Mouse (Mus musculus) C2C12 (cell line): ENCODE data around the gene Spdye4a. TPM values are rescaled to one million over a fixed set of nuclear protein-coding genes. Genes with fewer than 3 reads are reported as not detected.

Experiments used
- H3K27me3 ChIP-seq: one replicate; pipeline ENCODE4 v1.6.1; 2011; ENCODE audit not compliant: control insufficient read depth, insufficient read depth, insufficient read length
- H3K36me3 ChIP-seq: one replicate; pipeline ENCODE4 v1.6.1; 2011; ENCODE audit not compliant: control insufficient read depth, insufficient read depth
- H3K4me3 ChIP-seq: one replicate; pipeline ENCODE4 v1.5.1; 2011; ENCODE audit warnings: mild to moderate bottlenecking, control low read depth; ENCODE audit not compliant: poor library complexity, insufficient read depth, severe bottlenecking
- H3K79me2 ChIP-seq: one replicate; pipeline ENCODE4 v1.6.1; 2011; ENCODE audit not compliant: control insufficient read depth, insufficient read depth
- H3K79me3 ChIP-seq: one replicate; pipeline ENCODE4 v1.6.1; 2011; ENCODE audit warnings: low read depth, control low read depth
- H3ac ChIP-seq: one replicate; pipeline ENCODE3; 2011; ENCODE audit warnings: low read depth; ENCODE audit not compliant: control insufficient read depth, insufficient read length
- CEBPB ChIP-seq: IDR thresholded peaks from one replicate; pipeline ENCODE4 v1.6.1; 2011; ENCODE audit warnings: low read depth, mild to moderate bottlenecking, control low read depth, moderate library complexity
- CTCF ChIP-seq: IDR thresholded peaks from one replicate; pipeline ENCODE4 v1.5.1; 2011; ENCODE audit not compliant: control insufficient read depth, insufficient read depth, insufficient read length
- FOSL1 ChIP-seq: IDR thresholded peaks from one replicate; pipeline ENCODE4 v1.8.0; 2011; ENCODE audit warnings: mild to moderate bottlenecking, low read length; ENCODE audit not compliant: poor library complexity, insufficient read depth, severe bottlenecking
- MAX ChIP-seq: IDR thresholded peaks from one replicate; pipeline ENCODE4 v1.6.1; 2011; ENCODE audit warnings: mild to moderate bottlenecking, control low read depth
- MYOD1 ChIP-seq: IDR thresholded peaks from one replicate; pipeline ENCODE4 v1.6.1; 2011; ENCODE audit warnings: low read depth; ENCODE audit not compliant: control insufficient read depth, insufficient read length
- MYOG ChIP-seq: IDR thresholded peaks from one replicate; pipeline ENCODE4 v1.6.1; 2011; ENCODE audit not compliant: control insufficient read depth, insufficient read length; ENCODE audit errors: extremely low read depth
- USF1 ChIP-seq: IDR thresholded peaks from one replicate; pipeline ENCODE4 v1.6.1; 2011; ENCODE audit warnings: low read depth, mild to moderate bottlenecking, control low read depth, moderate library complexity
- polyA plus RNA-seq: library from polyadenylated mRNA; unstranded; fragments of >200 nt; fragmentation: generic; extraction: Trizol; gene quantifications from one replicate; pipeline ENCODE4 v1.2.1, GENCODE M21; 2012; ENCODE audit warnings: missing spikeins

The Spdye4a gene
- polyA plus RNA-seq, 1 experiment: not detected

DNA sequence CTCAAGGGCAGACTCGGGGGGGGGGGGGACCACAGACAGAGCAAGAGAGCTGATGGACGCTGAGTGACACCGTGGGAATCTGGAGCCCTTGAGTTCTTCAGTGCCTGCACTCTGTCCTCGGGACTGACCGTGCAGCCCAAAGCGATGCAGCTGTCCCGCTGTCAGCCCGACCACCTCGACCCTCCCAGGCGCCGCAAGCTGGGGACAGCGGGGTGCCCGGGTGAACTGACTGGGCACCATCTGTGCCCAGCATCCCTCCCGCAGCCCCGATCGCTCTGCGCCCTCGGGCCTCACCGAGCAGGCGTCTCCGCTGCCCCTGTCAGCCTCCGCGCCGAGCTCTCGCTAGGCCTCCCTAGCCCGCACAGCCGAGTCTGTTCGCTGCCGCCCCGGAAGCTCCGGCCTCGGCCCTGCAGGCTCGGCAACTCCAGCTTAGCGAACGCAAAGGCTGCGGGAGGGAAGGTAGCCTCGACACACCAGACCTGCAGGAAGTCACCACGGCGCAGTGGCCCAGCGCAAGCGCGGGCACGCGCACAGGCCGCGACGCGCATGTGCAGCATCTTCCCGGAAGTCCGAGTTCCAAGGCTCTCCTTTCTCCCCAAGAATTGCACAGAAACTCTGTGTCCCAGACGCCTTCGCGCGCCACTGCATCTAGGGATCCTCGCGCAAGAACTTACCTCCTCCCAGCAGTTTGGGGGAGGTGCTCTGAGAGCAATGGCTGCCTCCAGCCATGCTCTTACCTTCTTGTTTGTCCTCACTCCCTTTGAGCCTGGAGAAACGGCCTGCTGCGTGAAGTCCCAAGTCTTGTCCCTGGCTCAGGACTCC, 46.2 kb downstream of the Spdye4a start, which contains the start of the genes Rbak and Spdye4b:
TSS of gene Rbak (minus strand) at position 521 of the 822 bp plus-strand sequence.
TSS of gene Spdye4b (plus strand) at position 763 of the 822 bp plus-strand sequence.
- no peak for TF ChIP-seq USF1
- TF ChIP-seq MAX: peak; percentile 93
- peak within 1 kb of the TSS; percentile 55 for H3K4me3 ChIP-seq
- peaks cover 4% of the 10 kb centered on the region for H3K79me3 ChIP-seq
- H3K27me3 ChIP-seq: no peaks in the 10 kb centered on the region
- H3K79me2 ChIP-seq: no peaks in the 10 kb centered on the region
- peaks cover 19% of the 10 kb centered on the region for H3K36me3 ChIP-seq
- peak within 1 kb of the TSS; percentile 86 for H3ac ChIP-seq

DNA sequence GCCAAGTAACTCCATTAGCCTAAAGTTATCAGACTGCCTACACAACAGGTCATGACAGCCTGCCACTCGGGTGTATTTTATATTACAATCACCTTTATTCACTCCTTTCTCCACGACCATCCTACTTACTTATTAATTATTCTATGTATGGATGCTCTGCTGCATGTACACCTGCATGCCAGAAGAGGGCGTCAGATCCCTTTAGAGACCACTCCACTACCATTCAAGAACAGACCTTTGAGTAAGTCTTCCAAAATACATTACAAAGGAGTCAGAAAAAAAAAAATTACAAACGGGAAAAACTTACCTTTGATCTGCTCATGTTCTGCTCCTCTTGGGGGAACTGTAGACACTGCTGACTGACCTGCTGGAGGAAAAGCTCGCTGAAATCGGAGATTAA, 47.5 kb downstream of the Spdye4a start:
- TF ChIP-seq USF1: no peak
- no peaks in the 10 kb centered on the region for H3K27me3 ChIP-seq
- H3K4me3 ChIP-seq: no peak overlapping the region
- peaks cover 32% of the 10 kb centered on the region for H3K36me3 ChIP-seq
- no peak overlapping the region for H3ac ChIP-seq
- H3K79me2 ChIP-seq: no peaks in the 10 kb centered on the region
- peaks cover 4% of the 10 kb centered on the region for H3K79me3 ChIP-seq

DNA sequence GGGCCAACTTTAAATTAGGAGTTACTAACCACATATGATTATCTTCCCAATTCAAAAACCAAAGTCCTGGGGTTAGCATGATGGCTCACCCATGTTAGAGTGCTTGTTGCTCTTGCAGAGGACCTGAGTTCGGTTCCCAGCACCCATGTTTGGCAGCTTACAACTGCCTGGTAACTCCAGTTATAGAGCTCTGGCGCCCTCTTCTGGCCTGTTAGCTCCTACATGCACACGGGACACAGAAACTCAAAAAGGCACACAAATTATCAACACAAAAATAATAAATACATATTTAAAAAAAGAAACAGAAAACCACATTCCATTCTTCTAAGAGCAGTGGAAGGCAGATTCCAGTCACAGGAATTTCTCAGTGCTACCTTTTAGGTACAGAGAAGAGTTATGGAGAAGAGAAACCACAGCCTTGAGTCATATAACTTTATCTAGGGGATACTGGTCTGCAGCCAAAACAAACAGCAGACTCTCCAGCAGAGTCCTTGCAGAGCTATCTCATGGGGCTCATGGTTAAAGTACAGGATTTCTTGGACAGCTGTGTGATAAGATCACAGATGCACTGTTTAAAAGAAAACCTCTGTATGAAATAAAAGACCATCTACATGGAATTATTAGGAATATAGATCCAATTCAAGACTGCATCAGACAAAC, 49.0 kb downstream of the Spdye4a start:
- H3K27me3 ChIP-seq: no peaks in the 10 kb centered on the region
- H3K79me3 ChIP-seq: peaks cover 4% of the 10 kb centered on the region
- no peaks in the 10 kb centered on the region for H3K79me2 ChIP-seq
- H3K36me3 ChIP-seq: peaks cover 47% of the 10 kb centered on the region
- no peak overlapping the region for H3ac ChIP-seq
- H3K4me3 ChIP-seq: no peak overlapping the region
- no peak for TF ChIP-seq USF1
- no peak for TF ChIP-seq MYOG
- no peak for TF ChIP-seq CEBPB
- TF ChIP-seq MYOD1: peak; percentile 19

DNA sequence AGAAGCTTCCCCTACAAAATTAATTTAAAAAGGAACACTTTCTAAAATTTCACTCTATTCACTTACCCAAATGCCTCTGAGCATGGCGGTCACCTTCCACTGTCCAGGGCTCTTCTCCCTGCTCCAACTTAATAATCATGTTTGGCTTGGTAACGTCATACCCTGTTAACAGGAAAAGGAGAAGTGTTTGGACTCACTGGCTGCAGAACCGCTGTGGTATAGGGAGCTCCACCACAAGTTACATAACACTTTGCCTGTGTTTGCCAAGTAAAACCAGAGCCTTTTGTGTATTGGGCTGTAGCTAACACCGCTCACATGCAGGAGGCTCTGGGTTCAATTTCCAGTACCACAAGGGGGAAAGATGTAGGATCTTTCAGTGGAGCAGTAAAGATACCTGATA, 50.7 kb downstream of the Spdye4a start:
- Histone ChIP-seq H3K79me2 (no peaks in the 10 kb centered on the region), H3K27me3 (no peaks in the 10 kb centered on the region), H3K4me3 (no peak overlapping the region), H3ac (no peak overlapping the region), H3K36me3 (peaks cover 60% of the 10 kb centered on the region), H3K79me3 (peaks cover 4% of the 10 kb centered on the region)
- TF ChIP-seq CEBPB (no peak), MYOD1 (no peak), USF1 (no peak), CTCF (no peak), MAX (no peak), MYOG (no peak), FOSL1 (no peak)

Other genes with a start within 250 kb of the Spdye4a start
- gene Rnf216, start 113.9 kb downstream of the Spdye4a start, polyA plus RNA-seq: 12.2 TPM
- gene Olfr718-ps1, start 79.3 kb downstream of the Spdye4a start, polyA plus RNA-seq: not detected
- gene Rbak, start 46.1 kb downstream of the Spdye4a start, polyA plus RNA-seq: 2.8 TPM
- gene Spdye4b, start 45.9 kb downstream of the Spdye4a start, polyA plus RNA-seq: not detected
- 4.2 TPM for gene Zfp12, start 8.3 kb upstream of the Spdye4a start, polyA plus RNA-seq
- gene Zfp316, start 43.1 kb upstream of the Spdye4a start, polyA plus RNA-seq: 3.8 TPM
- gene Zfp853, start 66.7 kb upstream of the Spdye4a start, polyA plus RNA-seq: not detected
- gene E130309D02Rik, start 88.5 kb upstream of the Spdye4a start, polyA plus RNA-seq: 29.6 TPM
- gene Zdhhc4, start 102.4 kb upstream of the Spdye4a start, polyA plus RNA-seq: 48.7 TPM
- gene Grid2ip, start 130.4 kb upstream of the Spdye4a start, polyA plus RNA-seq: not detected
- gene Kdelr2, start 176.9 kb upstream of the Spdye4a start, polyA plus RNA-seq: 131 TPM
- 3.7 TPM for gene Daglb, start 237.7 kb upstream of the Spdye4a start, polyA plus RNA-seq